Mouse (Mus musculus) testis, adult 2 months (tissue): Measurements from ENCODE around the gene Pgam1. TPM values are rescaled to one million over a fixed set of nuclear protein-coding genes. Genes with fewer than 3 reads are reported as not detected.

Experiments
- H3K27ac ChIP-seq: fragments of 200-500 bp; 2 replicates; pipeline ENCODE4 v1.5.1; 2012; ENCODE audit warnings: low read depth, low read length; ENCODE audit not compliant: control insufficient read depth, insufficient read depth
- H3K27me3 ChIP-seq: fragments of 200-500 bp; 2 replicates; pipeline ENCODE4 v1.6.1; 2012; ENCODE audit warnings: mild to moderate bottlenecking, low read length, moderate library complexity; ENCODE audit not compliant: control insufficient read depth, insufficient read depth
- H3K36me3 ChIP-seq: fragments of 200-500 bp; 2 replicates; pipeline ENCODE4 v1.6.1; 2012; ENCODE audit warnings: mild to moderate bottlenecking, low read length; ENCODE audit not compliant: control insufficient read depth, insufficient read depth
- H3K4me1 ChIP-seq: fragments of 200-500 bp; 2 replicates; pipeline ENCODE4 v1.6.1; 2012; ENCODE audit warnings: low read length; ENCODE audit not compliant: control insufficient read depth, insufficient read depth
- H3K4me3 ChIP-seq: fragments of 200-500 bp; 2 replicates; pipeline ENCODE4 v1.5.1; 2012; ENCODE audit warnings: low read depth, mild to moderate bottlenecking, low read length, moderate library complexity, mixed read lengths; ENCODE audit not compliant: control insufficient read depth
- CTCF ChIP-seq: fragments of 200-500 bp; IDR thresholded peaks from 2 replicates; pipeline ENCODE4 v1.5.1; 2012; ENCODE audit warnings: low read depth, mild to moderate bottlenecking, inconsistent platforms, low read length, moderate library complexity; ENCODE audit not compliant: control insufficient read depth, insufficient read depth, insufficient replicate concordance
- POLR2A ChIP-seq: fragments of 200-500 bp; IDR thresholded peaks from 2 replicates; pipeline ENCODE4 v1.6.1; 2012; ENCODE audit warnings: low read depth, mild to moderate bottlenecking, inconsistent platforms, low read length, moderate library complexity; ENCODE audit not compliant: control insufficient read depth
- polyA plus RNA-seq: library from polyadenylated mRNA; depleted of rRNA; stranded (reverse); fragments of >200 nt; gene quantifications from 2 replicates; pipeline ENCODE4 v1.2.3, GENCODE M21; 2012

Pgam1 gene
- polyA plus RNA-seq, 1 experiment, result 64.2 TPM

- Histone ChIP-seq H3K4me1 (no peaks in the 10 kb centered on the region), H3K4me3 (no peak overlapping the region), H3K36me3 (no peaks in the 10 kb centered on the region), H3K27ac (no peak overlapping the region), H3K27me3 (no peaks in the 10 kb centered on the region)
- no peak for TF ChIP-seq CTCF
- TF ChIP-seq POLR2A, result no peak
These were observed 8.7 kb upstream of the Pgam1 start for GRCm38 (mm10) chr19:41902848-41903593.

- TF ChIP-seq POLR2A (no peak), CTCF (no peak)
- H3K4me3 ChIP-seq, result no peak overlapping the region
- no peaks in the 10 kb centered on the region for H3K36me3 ChIP-seq
- H3K27me3 ChIP-seq, result no peaks in the 10 kb centered on the region
- no peaks in the 10 kb centered on the region for H3K4me1 ChIP-seq
- H3K27ac ChIP-seq, result no peak overlapping the region
These were observed 6.5 kb upstream of the Pgam1 start for GRCm38 (mm10) chr19:41905246-41905645.

GRCm38 (mm10) chr19:41906311-41907078 lies 5.2 kb upstream of the Pgam1 start:
- TF ChIP-seq CTCF, result no peak
- TF ChIP-seq POLR2A, result no peak
- no peaks in the 10 kb centered on the region for H3K36me3 ChIP-seq
- H3K27ac ChIP-seq, result no peak overlapping the region
- no peak overlapping the region for H3K4me3 ChIP-seq
- no peaks in the 10 kb centered on the region for H3K4me1 ChIP-seq
- H3K27me3 ChIP-seq, result no peaks in the 10 kb centered on the region

GRCm38 (mm10) chr19:41907079-41907760 lies 4.5 kb upstream of the Pgam1 start:
- Histone ChIP-seq H3K27me3 (no peaks in the 10 kb centered on the region), H3K27ac (no peak overlapping the region), H3K36me3 (no peaks in the 10 kb centered on the region), H3K4me1 (peaks cover under 1% of the 10 kb centered on the region; the same call in 1 of the 2 replicates), H3K4me3 (no peak overlapping the region)
- no peak for TF ChIP-seq POLR2A
- no peak for TF ChIP-seq CTCF

GRCm38 (mm10) chr19:41908736-41909135 lies 3.0 kb upstream of the Pgam1 start:
- TF ChIP-seq POLR2A (no peak), CTCF (no peak)
- Histone ChIP-seq H3K27ac (no peak overlapping the region), H3K27me3 (no peaks in the 10 kb centered on the region)

GRCm38 (mm10) chr19:41910396-41910795 lies 1.3 kb upstream of the Pgam1 start:
- Histone ChIP-seq H3K4me3 (no peak overlapping the region), H3K4me1 (peaks cover 12% of the 10 kb centered on the region), H3K36me3 (no peaks in the 10 kb centered on the region; the same call in 1 of the 2 replicates), H3K27me3 (no peaks in the 10 kb centered on the region), H3K27ac (no peak overlapping the region)
- no peak for TF ChIP-seq POLR2A
- TF ChIP-seq CTCF, result no peak

More at GRCm38 (mm10) chr19:41908736-41909135, 3.0 kb upstream of the Pgam1 start:
- H3K4me1 ChIP-seq, result peaks cover 10% of the 10 kb centered on the region
- H3K36me3 ChIP-seq, result no peaks in the 10 kb centered on the region; the same call in 1 of the 2 replicates
- H3K4me3 ChIP-seq, result no peak overlapping the region
